Mouse (Mus musculus) heart, postnatal 0 days (tissue): Measurements from ENCODE around the gene Mettl13. TPM values are rescaled to one million over a fixed set of nuclear protein-coding genes. Genes with fewer than 3 reads are reported as not detected.

Experiments
- ATAC-seq: fragments of 200-750 bp; cut with Nextera tagmentation; 2 replicates; pipeline ENCODE4 v1.8.0; 2017; ENCODE audit warnings: low read depth, moderate number of reproducible peaks, moderate library complexity; ENCODE audit not compliant: insufficient read depth
- DNase-seq: peaks from one replicate; pipeline ENCODE4 v3.0.0-alpha.2; 2016; ENCODE audit warnings: low spot score
- H3K27ac ChIP-seq: fragments of 300-500 bp; sonication (generic); 2 replicates; pipeline ENCODE4 v1.5.1; 2014; ENCODE audit warnings: low read depth, mild to moderate bottlenecking
- H3K27me3 ChIP-seq: fragments of 300-500 bp; sonication (generic); 2 replicates; pipeline ENCODE4 v1.6.1; 2014; ENCODE audit warnings: low read length, mixed read lengths; ENCODE audit not compliant: control insufficient read depth, insufficient read depth
- H3K36me3 ChIP-seq: fragments of 300-500 bp; sonication (generic); replicated peaks from 2 replicates; pipeline ENCODE4 v1.6.1; 2014; ENCODE audit warnings: low read length, mixed read lengths; ENCODE audit not compliant: control insufficient read depth, insufficient read depth
- H3K4me1 ChIP-seq: fragments of 300-500 bp; sonication (generic); 2 replicates; pipeline ENCODE4 v1.6.1; 2014; ENCODE audit warnings: antibody characterized with exemption; ENCODE audit not compliant: control insufficient read depth, insufficient read depth
- H3K4me2 ChIP-seq: fragments of 300-500 bp; sonication (generic); 2 replicates; pipeline ENCODE4 v1.6.1; 2014; ENCODE audit warnings: low read depth, mild to moderate bottlenecking, low read length, moderate library complexity
- H3K4me3 ChIP-seq: fragments of 300-500 bp; sonication (generic); 2 replicates; pipeline ENCODE4 v1.5.1; 2014; ENCODE audit warnings: low read depth, low read length
- H3K9ac ChIP-seq: fragments of 300-500 bp; sonication (generic); replicated peaks from 2 replicates; pipeline ENCODE4 v1.6.1; 2014; ENCODE audit warnings: low read depth, low read length, mixed read lengths
- H3K9me3 ChIP-seq: fragments of 300-500 bp; sonication (generic); replicated peaks from 2 replicates; pipeline ENCODE4 v1.6.1; 2016; ENCODE audit warnings: low read length; ENCODE audit not compliant: control insufficient read depth
- CTCF ChIP-seq: IDR thresholded peaks from 2 replicates; pipeline ENCODE4 v1.5.1; 2016; ENCODE audit warnings: antibody characterized with exemption, control low read depth, low read depth
- EP300 ChIP-seq: IDR thresholded peaks from 2 replicates; pipeline ENCODE4 v1.6.1; 2016; ENCODE audit warnings: antibody characterized with exemption, low read depth
- WGBS: fragments of 180-500 bp; shearing (Covaris S2); extraction: QIAGEN DNeasy Blood & Tissue Kit; methylation state at CpG from one replicate; pipeline ENCODE4 v1.1.7; 2014; 5-methylcytosine and 5-hydroxymethylcytosine counted together
- polyA plus RNA-seq: library from polyadenylated mRNA; unstranded; fragments of >200 nt; fragmentation: Nextera tagmentation; extraction: Ambion mirVana; gene quantifications from 2 replicates; pipeline ENCODE4 v1.2.1, GENCODE M21; 2015
- total RNA-seq: library from RNA; depleted of rRNA; stranded (reverse); fragments of >200 nt; gene quantifications from 2 replicates; pipeline ENCODE4 v1.2.3, GENCODE M21; 2014; ENCODE audit warnings: low replicate concordance; rRNA removed

Mettl13 gene
- total RNA-seq, result 10.0 and 12.4 TPM in 2 replicates
- polyA plus RNA-seq, result 6.3 and 7.0 TPM in 2 replicates

DNA sequence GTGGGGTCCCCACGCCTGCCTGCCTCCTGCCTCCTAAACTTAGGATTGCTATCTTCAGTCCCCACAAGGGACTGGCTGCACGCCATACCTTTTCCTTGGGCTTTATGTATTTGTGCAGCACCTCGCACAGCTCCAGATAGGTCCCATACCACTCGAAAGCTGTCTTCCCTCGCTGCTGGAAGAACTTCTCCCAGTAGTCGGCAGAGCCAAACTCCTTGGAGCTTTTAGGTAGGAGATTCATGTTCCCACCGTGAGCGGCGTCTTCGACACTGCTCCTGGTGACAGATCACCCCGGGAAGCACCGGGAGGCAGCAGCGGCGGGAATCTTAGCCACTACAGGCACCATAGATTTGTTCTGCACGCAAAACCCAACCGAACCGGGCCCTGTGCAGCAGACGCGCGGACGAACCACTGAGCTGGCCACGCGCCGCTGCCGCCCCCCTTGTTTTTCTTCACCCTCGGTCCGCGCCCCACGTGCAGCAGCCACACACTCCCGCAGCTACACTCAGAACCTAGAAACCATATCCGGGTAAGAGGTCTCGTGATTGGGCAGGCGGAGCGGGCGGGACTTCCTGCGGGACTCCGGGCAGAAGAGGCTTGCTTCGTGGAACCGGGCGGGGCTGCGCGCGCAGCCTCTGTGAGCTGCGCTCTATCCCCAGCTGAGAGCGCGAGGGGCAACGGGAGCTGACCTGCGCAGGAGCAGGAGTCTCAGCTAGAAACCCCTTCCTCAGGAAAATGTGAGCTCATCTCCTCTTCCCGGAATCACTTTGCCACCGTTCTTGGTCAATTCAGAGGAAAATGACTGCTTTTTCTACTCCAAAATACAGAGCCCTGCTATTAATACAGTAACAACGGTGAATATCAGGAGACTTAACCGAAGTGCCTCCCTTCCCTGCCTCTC, at the start of gene Mettl13:
Gene Mettl13, minus strand, starts transcription at position 536 of the 901 bp plus-strand sequence.
- H3K4me2 ChIP-seq, result peak within 1 kb of the TSS; percentile 97
- peak within 1 kb of the TSS; percentile 69 for H3K9ac ChIP-seq
- H3K27me3 ChIP-seq, result no peaks in the 10 kb centered on the region
- under 1% methylated on average over 51 of the region's 52 CpGs for WGBS
- H3K4me1 ChIP-seq, result peaks cover 9% of the 10 kb centered on the region; the same call in 1 of the 2 replicates
- H3K4me3 ChIP-seq, result peak within 1 kb of the TSS; percentile 71
- ATAC-seq (peak; percentile 99), DNase-seq (peak; percentile 96)
- peaks cover 29% of the 10 kb centered on the region for H3K36me3 ChIP-seq
- no peaks in the 10 kb centered on the region for H3K9me3 ChIP-seq
- no peak for TF ChIP-seq CTCF
- peak within 1 kb of the TSS; percentile 72 for H3K27ac ChIP-seq

- H3K27ac ChIP-seq, result no peak overlapping the region
- no peak overlapping the region for H3K4me2 ChIP-seq
- H3K27me3 ChIP-seq, result no peaks in the 10 kb centered on the region
- no peak for DNase-seq
- WGBS, result 57% methylated on average over 3 of the region's 3 CpGs
- H3K9ac ChIP-seq, result no peak overlapping the region
- H3K36me3 ChIP-seq, result peaks cover 30% of the 10 kb centered on the region
- no peak for ATAC-seq
- no peaks in the 10 kb centered on the region for H3K9me3 ChIP-seq
- TF ChIP-seq CTCF (no peak), EP300 (no peak)
- no peaks in the 10 kb centered on the region for H3K4me1 ChIP-seq
- no peak overlapping the region for H3K4me3 ChIP-seq
Observed at GRCm38 (mm10) chr1:162597379-162598102, 49.2 kb upstream of the Mettl13 start.

DNA sequence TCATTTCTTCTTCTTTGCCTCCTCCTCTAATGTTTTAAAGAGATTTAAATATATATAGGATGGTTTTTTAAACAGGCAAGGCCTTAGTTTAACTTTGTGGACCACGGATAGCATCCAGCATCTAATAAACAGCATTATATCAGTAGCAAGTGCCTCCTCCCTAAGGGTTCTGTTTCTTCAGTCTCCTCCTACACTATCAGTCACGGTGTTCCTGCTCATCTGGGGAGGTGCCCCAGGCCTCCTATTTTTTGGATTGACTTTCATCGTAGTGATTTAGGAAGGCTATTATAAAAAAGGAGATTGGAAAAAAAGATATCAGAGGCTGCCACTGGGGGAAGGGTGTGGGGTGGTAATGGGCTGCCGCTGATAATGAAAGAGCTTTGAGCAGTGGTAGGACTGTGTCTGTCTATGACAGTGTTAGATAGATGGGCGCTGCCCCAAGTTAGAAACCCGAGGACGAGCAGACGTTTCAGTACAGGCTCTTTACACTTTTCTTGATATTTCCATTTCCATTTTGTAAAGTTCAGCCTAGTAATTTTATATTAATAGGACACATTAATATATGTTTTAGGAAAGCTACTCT, 42.2 kb upstream of the Mettl13 start:
- TF ChIP-seq CTCF (no peak), EP300 (no peak)
- Histone ChIP-seq H3K4me3 (no peak overlapping the region), H3K36me3 (peaks cover 21% of the 10 kb centered on the region), H3K9ac (no peak overlapping the region), H3K27ac (no peak overlapping the region), H3K27me3 (no peaks in the 10 kb centered on the region), H3K4me1 (no peaks in the 10 kb centered on the region), H3K4me2 (no peak overlapping the region), H3K9me3 (no peaks in the 10 kb centered on the region)
- 53% methylated on average over 8 of the region's 8 CpGs for WGBS
- ATAC-seq (no peak), DNase-seq (no peak)

DNA sequence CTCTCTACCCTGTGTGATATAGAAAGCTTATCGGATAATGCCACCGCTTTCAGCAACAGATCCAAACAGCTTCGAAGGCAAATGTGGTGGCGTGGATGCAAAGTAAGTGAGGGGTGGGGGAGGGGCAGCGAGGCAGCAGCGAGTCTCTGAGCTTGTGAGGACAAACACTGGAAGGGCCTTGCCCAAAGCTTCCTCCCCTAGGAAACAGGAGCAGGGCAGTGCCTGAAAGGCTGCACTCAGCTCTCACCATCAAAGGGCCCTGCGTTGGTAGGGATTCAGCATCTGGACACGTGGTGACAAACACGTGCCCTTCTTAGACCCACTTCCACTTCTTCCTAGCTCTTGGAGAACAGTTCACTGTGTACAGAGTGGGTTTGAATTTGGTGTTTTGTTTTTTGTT, 41.1 kb upstream of the Mettl13 start:
- Histone ChIP-seq H3K4me1 (no peaks in the 10 kb centered on the region), H3K4me3 (no peak overlapping the region), H3K27ac (no peak overlapping the region), H3K27me3 (no peaks in the 10 kb centered on the region), H3K9me3 (no peaks in the 10 kb centered on the region), H3K4me2 (no peak overlapping the region), H3K36me3 (peaks cover 26% of the 10 kb centered on the region), H3K9ac (no peak overlapping the region)
- 14% methylated on average over 9 of the region's 9 CpGs for WGBS
- ATAC-seq (no peak), DNase-seq (no peak)
- TF ChIP-seq EP300 (no peak), CTCF (no peak)

GRCm38 (mm10) chr1:162588606-162589005, 40.3 kb upstream of the Mettl13 start:
- no peaks in the 10 kb centered on the region for H3K9me3 ChIP-seq
- H3K27ac ChIP-seq, result no peak overlapping the region
- no peaks in the 10 kb centered on the region for H3K27me3 ChIP-seq
- ATAC-seq (no peak), DNase-seq (no peak)
- H3K9ac ChIP-seq, result no peak overlapping the region
- peaks cover 34% of the 10 kb centered on the region for H3K36me3 ChIP-seq
- H3K4me1 ChIP-seq, result no peaks in the 10 kb centered on the region
- no peak overlapping the region for H3K4me2 ChIP-seq
- no peak overlapping the region for H3K4me3 ChIP-seq
- TF ChIP-seq EP300 (no peak), CTCF (no peak)
- 82% methylated on average over 3 of the region's 3 CpGs for WGBS
